19 mouse cellular contexts compared by ENCODE assay signal in the genomic region with DNA sequence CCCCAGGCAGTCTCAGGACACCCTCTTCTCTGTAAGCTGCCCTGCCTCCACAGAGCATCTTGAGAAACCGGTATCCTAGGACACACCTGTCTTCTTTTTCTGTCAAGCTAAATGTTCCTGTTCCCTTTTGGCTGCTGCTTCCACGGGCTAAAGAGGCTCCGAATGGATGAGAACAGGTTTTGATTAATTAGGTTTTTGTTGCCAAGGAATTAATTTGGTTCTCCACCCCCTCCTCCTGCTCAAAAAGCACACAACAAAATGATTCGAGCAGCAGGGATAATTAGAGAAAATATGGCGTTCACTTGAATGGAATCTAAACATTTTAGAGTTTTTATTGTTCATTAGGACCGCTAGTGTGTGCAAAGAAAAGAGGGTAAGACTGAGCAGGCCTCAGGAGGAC. TPM values are rescaled to one million over a fixed set of nuclear protein-coding genes. Genes with fewer than 3 reads are reported as not detected.
DNase-seq lines count a peak whose midpoint lies in the region; ATAC-seq and TF ChIP-seq lines count a peak whose summit lies in the region.
"Had no signal": no experiment of that assay in that cellular context is flagged by ENCODE, and none has a peak within 500 bp of the region (broad histone marks: within the 10 kb centered on the region; RNA-seq: fewer than 3 reads in every experiment).

No protein-coding gene starts in this region.

- TF ChIP-seq EP300 in stomach, postnatal 0 days (optimal IDR thresholded peaks at IDR 0.05), result no peak

- no peak overlapping the region for H3K4me2 ChIP-seq in forebrain, embryonic 15.5 days (replicated peaks)
- H3K4me2 ChIP-seq in forebrain, embryonic 12.5 days, result no peak overlapping the region
- H3K4me2 ChIP-seq in stomach, postnatal 0 days (replicated peaks; ENCODE audit: low read depth), result no peak overlapping the region
- H3K4me2 ChIP-seq: embryonic facial prominence, embryonic 13.5 days; kidney, embryonic 15.5 days; midbrain, embryonic 11.5 days; neural tube, embryonic 12.5 days had no signal

- peak overlapping the region; percentile 38; the same call in 1 of the 2 replicates for H3K27ac ChIP-seq in forebrain, embryonic 15.5 days (replicated peaks)
- no peak overlapping the region for H3K27ac ChIP-seq in forebrain, embryonic 12.5 days
- peak overlapping the region; percentile 69 for H3K27ac ChIP-seq in layer of hippocampus, adult 2 months
- 0 out of 2 replicates have a peak overlapping the region, but pooled peaks have one; percentile 58 for H3K27ac ChIP-seq in cortical plate, adult 2 months (ENCODE audit: insufficient read depth, low read length)
- H3K27ac ChIP-seq in stomach, postnatal 0 days (replicated peaks), result peak overlapping the region; percentile 49; the same call in 1 of the 2 replicates
- H3K27ac ChIP-seq: kidney, embryonic 15.5 days; neural tube, embryonic 12.5 days had no signal

- ATAC-seq in forebrain, embryonic 15.5 days (replicated peaks), result peak; percentile 45
- no peak for ATAC-seq in forebrain, embryonic 12.5 days (ENCODE audit: low FRiP score)
- no peak for ATAC-seq in stomach, postnatal 0 days (ENCODE audit: low FRiP score, low TSS enrichment)
- ATAC-seq: intestine, postnatal 0 days; lung, postnatal 0 days had no signal

- H3K36me3 ChIP-seq in forebrain, embryonic 15.5 days, result no peaks in the 10 kb centered on the region
- H3K36me3 ChIP-seq in forebrain, embryonic 12.5 days (replicated peaks), result no peaks in the 10 kb centered on the region
- no peaks in the 10 kb centered on the region for H3K36me3 ChIP-seq in stomach, postnatal 0 days (ENCODE audit: control insufficient read depth, insufficient read depth, low read length)
- H3K36me3 ChIP-seq: embryonic facial prominence, embryonic 13.5 days; kidney, embryonic 15.5 days; neural tube, embryonic 12.5 days had no signal

- H3K27me3 ChIP-seq in forebrain, embryonic 15.5 days, result peaks cover 4% of the 10 kb centered on the region; the same call in 1 of the 2 replicates
- H3K27me3 ChIP-seq in forebrain, embryonic 12.5 days, result peaks cover 47% of the 10 kb centered on the region
- no peaks in the 10 kb centered on the region for H3K27me3 ChIP-seq in stomach, postnatal 0 days (ENCODE audit: control insufficient read depth, insufficient read depth, low read length)
- H3K27me3 ChIP-seq: CH12.LX; kidney, embryonic 15.5 days; neural tube, embryonic 12.5 days had no signal

- H3K9me3 ChIP-seq in forebrain, embryonic 15.5 days, result no peaks in the 10 kb centered on the region
- H3K9me3 ChIP-seq in forebrain, embryonic 12.5 days, result no peaks in the 10 kb centered on the region
- no peaks in the 10 kb centered on the region for H3K9me3 ChIP-seq in stomach, postnatal 0 days (ENCODE audit: control insufficient read depth, low read length)
- H3K9me3 ChIP-seq: embryonic facial prominence, embryonic 13.5 days; kidney, embryonic 15.5 days; neural tube, embryonic 12.5 days had no signal

- H3K4me3 ChIP-seq in forebrain, embryonic 15.5 days, result no peak overlapping the region
- no peak overlapping the region for H3K4me3 ChIP-seq in forebrain, embryonic 12.5 days (replicated peaks)
- no peak overlapping the region for H3K4me3 ChIP-seq in layer of hippocampus, adult 2 months
- H3K4me3 ChIP-seq in cortical plate, adult 2 months (ENCODE audit: insufficient read depth, low read length), result no peak overlapping the region
- H3K4me3 ChIP-seq in stomach, postnatal 0 days (ENCODE audit: low read depth, low read length), result no peak overlapping the region
- H3K4me3 ChIP-seq: embryonic facial prominence, embryonic 13.5 days; kidney, embryonic 15.5 days; neural tube, embryonic 12.5 days had no signal

- TF ChIP-seq POLR2A in cortical plate, adult 2 months (IDR thresholded peaks at IDR 0.05; ENCODE audit: extremely low read depth, insufficient read depth, low read length), result no peak

- TF ChIP-seq CTCF in layer of hippocampus, adult 2 months (conservative IDR thresholded peaks at IDR 0.05), result no peak
- TF ChIP-seq CTCF in cortical plate, adult 2 months (IDR thresholded peaks at IDR 0.05; ENCODE audit: extremely low read depth, insufficient read depth, low read length), result no peak
- TF ChIP-seq CTCF in stomach, postnatal 0 days (IDR thresholded peaks at IDR 0.05; ENCODE audit: low read depth), result no peak

- intact Hi-C loops in left cerebral cortex, postnatal 36 days (cut with DNase I), result no loop called here

- no peak overlapping the region for H3K9ac ChIP-seq in forebrain, embryonic 15.5 days (replicated peaks)
- no peak overlapping the region for H3K9ac ChIP-seq in forebrain, embryonic 12.5 days
- no peak overlapping the region for H3K9ac ChIP-seq in stomach, postnatal 0 days (ENCODE audit: low read length)
- H3K9ac ChIP-seq: embryonic facial prominence, embryonic 13.5 days; kidney, embryonic 15.5 days; neural tube, embryonic 12.5 days had no signal

- 10% methylated on average over 6 of the region's 6 CpGs for WGBS in forebrain, embryonic 15.5 days
- 26% methylated on average over 6 of the region's 6 CpGs for WGBS in forebrain, embryonic 12.5 days
- WGBS in stomach, postnatal 0 days, result 56% methylated on average over 6 of the region's 6 CpGs

- peaks cover 20% of the 10 kb centered on the region for H3K4me1 ChIP-seq in forebrain, embryonic 15.5 days
- H3K4me1 ChIP-seq in forebrain, embryonic 12.5 days, result peaks cover 21% of the 10 kb centered on the region
- H3K4me1 ChIP-seq in cortical plate, adult 2 months (ENCODE audit: control insufficient read depth, insufficient read depth, low read length), result peaks cover 4% of the 10 kb centered on the region; the same call in 1 of the 2 replicates
- H3K4me1 ChIP-seq in stomach, postnatal 0 days (replicated peaks; ENCODE audit: control insufficient read depth, insufficient read depth), result no peaks in the 10 kb centered on the region

- peak in 1 of 2 experiments; percentile 45 for DNase-seq in layer of hippocampus, adult 2 months (ENCODE audit: low spot score in 2 of 2)
- DNase-seq in layer of hippocampus, adult 8-10 months (ENCODE audit: low spot score in 2 of 2), result no peak
- no peak for DNase-seq in stomach, postnatal 0 days (ENCODE audit: low spot score)
- DNase-seq in left cerebral cortex, postnatal 36 days (ENCODE audit: low spot score in 2 of 2), result no peak
- DNase-seq: adrenal gland, postnatal 25 days; cerebellum, adult 8-10 months; liver; spleen, adult 18-20 months; thymus, postnatal 36 days had no signal

RNA-seq across cellular contexts. Expression of gene Nav2, which starts 1.8 kb away (rescaled TPM):
- 24.6 and 27.3 TPM in 2 replicates for polyA plus RNA-seq in forebrain, embryonic 15.5 days (2015; fragmentation: Nextera tagmentation; extraction: Ambion mirVana)
- 8.1 and 10.9 TPM in 2 replicates for polyA plus RNA-seq in forebrain, embryonic 12.5 days (2016; fragmentation: Nextera tagmentation; extraction: Ambion mirVana)
- 100 to 1,000 TPM in 1 of 2 experiments, 10 to 100 TPM in 1; 84.8 to 106 TPM for total RNA-seq in layer of hippocampus, adult 2 months (2021)
- total RNA-seq in layer of hippocampus, adult 8-10 months (2022), result 100 to 1,000 TPM in 2 of 4 experiments, 10 to 100 TPM in 2; 87.2 to 113 (median 96.0) TPM
- 37.0 and 38.5 TPM in 2 replicates for polyA plus RNA-seq in cortical plate, adult 2 months (2012; rRNA removed)
- polyA plus RNA-seq in stomach, postnatal 0 days (2015; fragmentation: Nextera tagmentation; extraction: Ambion mirVana), result 6.0 TPM in 2 replicates
- total RNA-seq in left cerebral cortex, postnatal 36 days (2021), result 100 to 1,000 TPM in 1 of 2 experiments, 10 to 100 TPM in 1; 62.0 to 120 TPM

RNA-seq across cellular contexts. Expression of gene E2f8, which starts 28.9 kb away (rescaled TPM):
- polyA plus RNA-seq in forebrain, embryonic 15.5 days (2015; fragmentation: Nextera tagmentation; extraction: Ambion mirVana), result 6.3 and 7.0 TPM in 2 replicates
- polyA plus RNA-seq in forebrain, embryonic 12.5 days (2016; fragmentation: Nextera tagmentation; extraction: Ambion mirVana), result 19.1 and 20.9 TPM in 2 replicates
- total RNA-seq in layer of hippocampus, adult 2 months (2021), result under 1 TPM; 0.25 to 0.49 TPM
- total RNA-seq in layer of hippocampus, adult 8-10 months (2022), result under 1 TPM in 2 of 4 experiments, not detected in 2; 0.09 to 0.45 TPM
- 0.34 and 0.44 TPM in 2 replicates for polyA plus RNA-seq in cortical plate, adult 2 months (2012; rRNA removed)
- 4.5 and 5.0 TPM in 2 replicates for polyA plus RNA-seq in stomach, postnatal 0 days (2015; fragmentation: Nextera tagmentation; extraction: Ambion mirVana)
- under 1 TPM; 0.25 to 0.27 TPM for total RNA-seq in left cerebral cortex, postnatal 36 days (2021)
